ENCODE assay signal across 17 mouse cellular contexts in genomic region chr12:106722010-106722362, GRCm38 (mm10).
"Had no signal": no experiment of that assay in that cellular context is flagged by ENCODE, and none has a peak within 500 bp of the region (broad histone marks: within the 10 kb centered on the region; RNA-seq: fewer than 3 reads in every experiment).

No protein-coding gene starts in this region.

- H3K9ac ChIP-seq: lung, embryonic 14.5 days; midbrain, embryonic 12.5 days; neural tube, embryonic 13.5 days; neural tube, embryonic 15.5 days had no signal

- ATAC-seq: midbrain, embryonic 16.5 days had no signal

- H3K27me3 ChIP-seq: neural tube, embryonic 13.5 days; neural tube, embryonic 15.5 days had no signal

- H3K9me3 ChIP-seq: midbrain, embryonic 10.5 days; midbrain, embryonic 12.5 days; neural tube, embryonic 13.5 days; neural tube, embryonic 15.5 days had no signal

- H3K36me3 ChIP-seq: midbrain, embryonic 10.5 days; midbrain, embryonic 12.5 days; neural tube, embryonic 13.5 days; neural tube, embryonic 15.5 days had no signal

- H3K27ac ChIP-seq: midbrain, embryonic 10.5 days; midbrain, embryonic 12.5 days; neural tube, embryonic 13.5 days; neural tube, embryonic 15.5 days had no signal

- H3K4me3 ChIP-seq: midbrain, embryonic 10.5 days; midbrain, embryonic 12.5 days; myocyte; neural tube, embryonic 13.5 days; neural tube, embryonic 15.5 days had no signal

- DNase-seq: lung, embryonic 14.5 days; lung, postnatal 10 days; lung, postnatal 4 days; midbrain, embryonic 14.5 days; right cerebral cortex, adult 18-20 months; right cerebral cortex, postnatal 25 days; right cerebral cortex, postnatal 4 days; spleen, adult 18-20 months; thymus, adult 18-20 months; thymus, postnatal 14 days; thymus, postnatal 36 days had no signal

- H3K4me2 ChIP-seq: lung, embryonic 14.5 days; midbrain, embryonic 12.5 days; neural tube, embryonic 13.5 days; neural tube, embryonic 15.5 days had no signal

- H3K4me1 ChIP-seq: midbrain, embryonic 12.5 days; neural tube, embryonic 13.5 days; neural tube, embryonic 15.5 days had no signal
